Mouse (Mus musculus): Measurements from ENCODE around the gene Dync1h1. TPM values are rescaled to one million over a fixed set of nuclear protein-coding genes. Genes with fewer than 3 reads are reported as not detected.

Gene Dync1h1
- total and polyA plus RNA-seq, 3 experiments = 24.9 to 114 (median 80.1) TPM

- no peak for TF ChIP-seq CTCF (conservative IDR thresholded peaks at IDR 0.05 in 1 of 2, IDR thresholded peaks at IDR 0.05 in 1 of 2; ENCODE audit: low read depth in 2 of 2, low read length in 2 of 2)
- TF ChIP-seq ETS1 (conservative IDR thresholded peaks at IDR 0.05; ENCODE audit: low read depth, low read length) = no peak
- no peak for TF ChIP-seq ZNF384 (IDR thresholded peaks at IDR 0.05; ENCODE audit: low read depth, low read length)
- TF ChIP-seq CHD1 (IDR thresholded peaks at IDR 0.05; ENCODE audit: low read depth, low read length) = no peak
- TF ChIP-seq ZC3H11A (IDR thresholded peaks at IDR 0.05; ENCODE audit: low read depth, low read length) = no peak
- TF ChIP-seq POLR2A (IDR thresholded peaks at IDR 0.05; ENCODE audit: low read depth, low read length) = no peak
- no peak for TF ChIP-seq MAZ (IDR thresholded peaks at IDR 0.05; ENCODE audit: low read depth, low read length)
- TF ChIP-seq SIN3A (IDR thresholded peaks at IDR 0.05; ENCODE audit: low read length) = no peak
- TF ChIP-seq USF1 (IDR thresholded peaks at IDR 0.05; ENCODE audit: low read depth, low read length) = no peak
- TF ChIP-seq MAFK (IDR thresholded peaks at IDR 0.05; ENCODE audit: insufficient replicate concordance, low read length) = no peak
- TF ChIP-seq KAT2A (IDR thresholded peaks at IDR 0.05; ENCODE audit: insufficient replicate concordance, low read length) = no peak
- in situ Hi-C loops (cut with MboI; ENCODE audit: low pct_ligation_motif_present, low pct_unique_long_range_greater_than_20kb, low sequenced_read_pairs) = no loop called here
- Histone ChIP-seq H3K9ac (ENCODE audit: insufficient read depth, low read depth) (no peak overlapping the region), H3K4me1 (ENCODE audit: control insufficient read depth in 1 of 2, insufficient read depth in 2 of 2) (no peaks in the 10 kb centered on the region), H3K27me3 (replicated peaks) (no peaks in the 10 kb centered on the region), H3K9me3 (replicated peaks; ENCODE audit: low read length) (no peaks in the 10 kb centered on the region), H3K4me3 (replicated peaks in 1 of 3; ENCODE audit: low read depth in 2 of 3, low read length in 2 of 3, poor library complexity in 1 of 3) (no peak overlapping the region), H3K36me3 (replicated peaks in 1 of 2; ENCODE audit: control insufficient read depth in 1 of 2, insufficient read depth in 1 of 2, low read length in 1 of 2) (peaks cover 61 to 96% of the 10 kb centered on the region in 2 experiments), H3K4me2 (ENCODE audit: insufficient read depth, low read depth, poor library complexity, severe bottlenecking) (no peak overlapping the region), H3K27ac (ENCODE audit: insufficient read depth, low read depth) (no peak overlapping the region), H3K79me2 (replicated peaks; ENCODE audit: control insufficient read depth, extremely low read depth, insufficient read depth, poor library complexity, severe bottlenecking) (no peaks in the 10 kb centered on the region)
- dilution Hi-C loops (cut with MboI; ENCODE audit: extremely low pct_ligation_motif_present, extremely low pct_unique_long_range_greater_than_20kb, low sequenced_read_pairs) = no loop called here
- no peak for DNase-seq (ENCODE audit: extremely low read depth)
These were observed 30.2 kb upstream of the Dync1h1 start for GRCm38 (mm10) chr12:110571050-110571449.

GRCm38 (mm10) chr12:110572351-110572750, 28.9 kb upstream of the Dync1h1 start:
- peaks cover 53 to 93% of the 10 kb centered on the region in 2 experiments for H3K36me3 ChIP-seq (replicated peaks in 1 of 2; ENCODE audit: control insufficient read depth in 1 of 2, insufficient read depth in 1 of 2, low read length in 1 of 2)
- H3K4me2 ChIP-seq (ENCODE audit: insufficient read depth, low read depth, poor library complexity, severe bottlenecking) = no peak overlapping the region
- no peaks in the 10 kb centered on the region for H3K9me3 ChIP-seq (replicated peaks; ENCODE audit: low read length)
- H3K9ac ChIP-seq (ENCODE audit: insufficient read depth, low read depth) = no peak overlapping the region
- H3K27me3 ChIP-seq (replicated peaks) = no peaks in the 10 kb centered on the region
- H3K27ac ChIP-seq (ENCODE audit: insufficient read depth, low read depth) = no peak overlapping the region
- no peak overlapping the region for H3K4me3 ChIP-seq (replicated peaks in 1 of 3; ENCODE audit: low read depth in 2 of 3, low read length in 2 of 3, poor library complexity in 1 of 3)
- in situ Hi-C loops (cut with MboI; ENCODE audit: low pct_ligation_motif_present, low pct_unique_long_range_greater_than_20kb, low sequenced_read_pairs) = no loop called here
- no peak for DNase-seq (ENCODE audit: extremely low read depth)
- TF ChIP-seq ETS1 (conservative IDR thresholded peaks at IDR 0.05; ENCODE audit: low read depth, low read length) = no peak
- no peak for TF ChIP-seq MAX (IDR thresholded peaks at IDR 0.05; ENCODE audit: low read length)
- TF ChIP-seq ZKSCAN1 (IDR thresholded peaks at IDR 0.05; ENCODE audit: borderline replicate concordance, low read depth, low read length) = no peak
- no peak for TF ChIP-seq ZC3H11A (IDR thresholded peaks at IDR 0.05; ENCODE audit: low read depth, low read length)
- TF ChIP-seq NELFE (IDR thresholded peaks at IDR 0.05; ENCODE audit: low read depth, low read length) = no peak
- TF ChIP-seq SIN3A (IDR thresholded peaks at IDR 0.05; ENCODE audit: low read length) = no peak
- TF ChIP-seq IRF4 (IDR thresholded peaks at IDR 0.05; ENCODE audit: low read depth, low read length) = no peak
- TF ChIP-seq MAFK (IDR thresholded peaks at IDR 0.05; ENCODE audit: insufficient replicate concordance, low read length) = no peak
- TF ChIP-seq TBP (conservative IDR thresholded peaks at IDR 0.05; ENCODE audit: low read depth, low read length) = no peak
- no peak for TF ChIP-seq RCOR1 (conservative IDR thresholded peaks at IDR 0.05; ENCODE audit: low read depth, low read length)
- no peak for TF ChIP-seq USF1 (IDR thresholded peaks at IDR 0.05; ENCODE audit: low read depth, low read length)
- TF ChIP-seq ZNF384 (IDR thresholded peaks at IDR 0.05; ENCODE audit: low read depth, low read length) = no peak
- no peak for TF ChIP-seq TCF12 (IDR thresholded peaks at IDR 0.05; ENCODE audit: low read depth, low read length)
- no peak for TF ChIP-seq MXI1 (IDR thresholded peaks at IDR 0.05; ENCODE audit: low read depth, low read length)
- dilution Hi-C loops (cut with MboI; ENCODE audit: extremely low pct_ligation_motif_present, extremely low pct_unique_long_range_greater_than_20kb, low sequenced_read_pairs) = no loop called here
- no peaks in the 10 kb centered on the region for H3K4me1 ChIP-seq (ENCODE audit: control insufficient read depth in 1 of 2, insufficient read depth in 2 of 2)
- no peaks in the 10 kb centered on the region for H3K79me2 ChIP-seq (replicated peaks; ENCODE audit: control insufficient read depth, extremely low read depth, insufficient read depth, poor library complexity, severe bottlenecking)

Data from CH12.LX (cell line).